Mouse (Mus musculus): ENCODE measurements around the gene Pofut2.

Gene Pofut2

DNA sequence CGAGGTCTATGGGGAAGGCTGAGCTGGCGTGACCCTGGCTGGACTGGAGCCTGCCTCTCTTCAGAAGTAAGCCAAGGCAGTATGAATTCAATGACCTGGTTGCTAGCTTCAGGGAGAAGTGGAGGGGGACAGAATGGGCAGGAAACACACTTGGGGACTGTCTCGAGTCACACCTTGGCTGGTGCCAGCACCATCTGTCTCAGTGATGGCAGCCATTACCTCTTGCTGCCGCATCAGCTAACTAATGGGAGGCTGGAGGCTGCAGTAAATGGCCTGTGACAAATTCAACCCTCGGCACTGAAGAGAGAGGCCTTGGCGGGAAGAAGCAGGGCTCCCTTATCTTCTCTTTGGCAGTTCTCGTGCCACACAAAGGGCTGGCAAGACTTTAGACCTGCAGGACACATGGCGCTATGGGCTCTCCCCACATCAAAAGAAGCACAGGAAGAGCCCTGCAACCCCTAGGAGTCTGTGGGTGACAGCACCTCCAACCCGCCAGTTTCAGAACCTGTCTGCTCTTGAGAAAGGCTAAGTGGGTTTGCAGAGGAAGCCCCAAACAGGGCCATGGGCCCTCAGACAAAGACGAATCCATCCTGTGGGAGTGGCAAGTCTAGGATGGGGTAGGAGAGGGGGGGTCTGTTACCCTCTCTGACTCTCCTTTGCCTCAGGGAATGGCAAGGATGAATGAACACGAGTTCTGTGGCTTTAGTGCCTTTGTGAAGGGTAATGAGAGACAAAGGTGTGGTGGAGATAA is 14.1 kb downstream of the Pofut2 start:
- DNase-seq: peak; percentile 89

DNA sequence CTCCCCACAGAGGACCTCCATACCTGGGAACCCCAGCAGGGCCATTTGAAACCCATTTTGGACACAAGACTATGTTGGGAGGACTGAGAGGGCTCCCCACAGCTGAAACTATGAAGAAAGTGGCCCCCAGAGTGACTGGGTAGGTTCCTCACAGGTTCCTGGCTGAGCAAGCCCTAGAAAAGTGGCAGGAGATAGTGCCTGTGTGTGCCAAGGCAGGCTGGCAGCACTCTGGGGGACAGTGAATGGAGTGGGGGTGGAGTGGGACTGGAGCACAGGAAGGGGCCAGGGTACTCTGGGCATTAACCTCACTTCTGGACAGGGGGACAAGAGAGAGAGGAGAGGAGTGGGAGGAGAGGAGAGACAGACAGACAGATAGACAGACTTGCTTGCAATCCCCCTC is 14.8 kb downstream of the Pofut2 start:
- DNase-seq: peak; percentile 43 to 46

DNA sequence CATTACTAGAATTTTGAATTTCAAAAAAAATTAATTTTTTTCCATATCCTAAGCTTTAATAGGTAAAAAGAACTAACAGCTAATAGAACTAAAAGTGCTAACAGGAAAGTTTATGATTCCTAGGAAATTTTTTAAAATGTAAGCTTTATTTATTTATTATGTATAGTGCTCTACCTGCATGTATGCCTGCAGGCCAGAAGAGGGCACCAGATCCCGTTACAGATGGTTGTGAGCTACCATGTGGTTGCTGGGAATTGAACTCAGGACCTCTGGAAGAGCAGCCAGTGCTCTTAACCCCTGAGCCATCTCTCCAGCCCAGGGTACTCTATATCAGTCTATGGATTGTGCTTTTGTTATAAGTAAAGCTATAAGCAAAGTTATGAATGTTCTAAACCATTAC is 23.1 kb downstream of the Pofut2 start:
- peak in 1 of 2 experiments; percentile 12 for DNase-seq

DNA sequence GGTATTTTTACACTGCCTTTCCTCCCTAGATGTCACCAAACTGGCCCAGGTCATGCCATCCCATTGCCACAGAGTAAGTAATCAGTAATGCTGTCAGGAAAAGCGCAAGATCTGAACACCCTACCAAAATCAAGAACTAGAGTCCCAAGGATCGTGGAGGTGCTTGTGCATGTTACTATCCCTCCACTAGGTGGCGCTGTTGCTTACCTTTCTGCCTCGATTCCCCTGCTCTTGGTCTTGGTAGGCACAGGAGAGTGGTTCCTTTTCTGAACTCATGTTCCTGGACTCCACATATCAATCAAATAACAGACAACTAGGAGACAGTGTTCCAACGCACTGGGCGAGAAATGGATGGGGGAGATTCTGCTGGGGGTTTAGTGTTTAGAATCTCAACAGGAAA is 23.8 kb downstream of the Pofut2 start:
- peak; percentile 85 to 88 for DNase-seq

DNA sequence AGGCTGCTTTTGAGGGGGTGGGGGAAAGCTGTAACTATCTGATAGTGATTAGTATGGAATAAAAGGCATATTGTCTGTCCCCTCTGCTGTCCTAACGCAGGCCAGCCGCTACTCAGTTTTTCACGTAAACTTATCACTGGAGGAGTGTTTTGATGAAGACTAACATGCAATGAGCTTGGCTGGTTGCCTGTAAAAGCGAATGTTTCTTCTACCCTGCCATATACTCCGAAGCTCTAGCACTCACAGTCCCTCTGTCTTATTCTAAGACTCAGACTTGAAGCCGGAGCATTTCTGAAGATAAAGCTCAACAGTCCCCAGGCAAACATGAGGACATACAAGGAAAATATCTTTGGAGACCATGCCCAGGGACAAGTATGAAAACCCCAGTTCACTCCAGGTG is 25.8 kb downstream of the Pofut2 start:
- DNase-seq: no peak

DNA sequence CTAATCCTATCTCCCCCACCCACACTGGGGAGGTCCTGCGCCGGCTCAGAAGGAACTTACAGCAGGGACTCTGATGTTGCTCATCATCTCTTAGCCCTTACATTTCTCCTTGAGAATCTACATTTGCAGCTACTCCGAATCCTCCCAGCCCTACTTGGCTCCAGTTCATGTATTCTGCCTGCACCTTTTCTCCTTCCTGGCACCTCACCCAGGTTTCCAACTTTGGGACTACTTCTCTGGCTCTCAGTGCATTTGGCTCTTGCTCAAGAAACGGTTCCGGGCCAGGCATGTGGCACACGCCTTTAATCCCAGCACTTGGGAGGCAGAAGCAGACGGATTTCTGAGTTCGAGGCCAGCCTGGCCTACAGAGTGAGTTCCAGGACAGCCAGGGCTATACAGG is 28.6 kb downstream of the Pofut2 start:
- DNase-seq: peak in 1 of 2 experiments; percentile 49

DNA sequence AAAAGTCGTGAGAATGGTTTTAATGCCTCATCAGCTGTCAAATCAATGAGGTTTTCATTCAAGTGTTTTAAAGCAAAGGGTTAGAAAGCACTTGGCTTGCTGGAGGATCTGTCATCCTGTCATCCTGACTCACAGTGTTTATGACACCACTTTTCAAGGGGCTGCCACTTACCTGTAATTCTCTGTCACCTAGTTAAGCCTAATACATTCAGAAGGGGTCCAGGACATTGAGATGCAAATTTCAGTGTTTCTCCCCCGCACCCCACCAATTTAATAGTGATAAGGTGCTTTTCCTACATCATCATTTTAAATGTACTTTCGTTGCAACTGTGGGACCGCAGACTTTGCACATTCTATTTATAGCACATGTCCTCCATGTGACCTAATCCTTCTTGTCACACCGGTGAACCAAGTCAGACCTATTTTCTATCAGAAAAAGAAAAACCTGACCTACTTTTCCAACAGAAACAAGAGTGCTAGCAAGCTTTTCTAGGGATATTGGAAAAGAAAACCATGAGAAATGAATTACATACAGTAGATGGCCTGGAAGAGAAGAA is 29.7 kb downstream of the Pofut2 start:
- no peak for DNase-seq

DNA sequence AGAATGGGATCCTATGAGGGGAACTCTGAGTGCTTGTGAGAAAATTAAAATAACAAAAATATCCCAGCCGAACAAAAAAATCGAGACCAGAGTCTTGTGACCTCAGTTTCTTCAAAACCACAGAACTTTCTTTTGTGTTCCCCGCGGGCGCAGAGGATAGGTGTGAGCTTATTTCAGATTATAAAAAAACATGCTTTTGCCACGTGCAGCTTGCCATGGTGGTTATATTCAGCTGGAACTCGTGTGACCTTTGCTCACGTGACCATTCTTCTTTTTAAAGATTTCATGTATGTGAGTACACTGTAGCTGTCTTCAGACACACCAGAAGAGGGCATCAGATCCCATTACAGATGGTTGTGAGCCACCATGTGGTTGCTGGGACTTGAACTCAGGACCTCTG is 30.5 kb downstream of the Pofut2 start:
- DNase-seq: no peak

DNA sequence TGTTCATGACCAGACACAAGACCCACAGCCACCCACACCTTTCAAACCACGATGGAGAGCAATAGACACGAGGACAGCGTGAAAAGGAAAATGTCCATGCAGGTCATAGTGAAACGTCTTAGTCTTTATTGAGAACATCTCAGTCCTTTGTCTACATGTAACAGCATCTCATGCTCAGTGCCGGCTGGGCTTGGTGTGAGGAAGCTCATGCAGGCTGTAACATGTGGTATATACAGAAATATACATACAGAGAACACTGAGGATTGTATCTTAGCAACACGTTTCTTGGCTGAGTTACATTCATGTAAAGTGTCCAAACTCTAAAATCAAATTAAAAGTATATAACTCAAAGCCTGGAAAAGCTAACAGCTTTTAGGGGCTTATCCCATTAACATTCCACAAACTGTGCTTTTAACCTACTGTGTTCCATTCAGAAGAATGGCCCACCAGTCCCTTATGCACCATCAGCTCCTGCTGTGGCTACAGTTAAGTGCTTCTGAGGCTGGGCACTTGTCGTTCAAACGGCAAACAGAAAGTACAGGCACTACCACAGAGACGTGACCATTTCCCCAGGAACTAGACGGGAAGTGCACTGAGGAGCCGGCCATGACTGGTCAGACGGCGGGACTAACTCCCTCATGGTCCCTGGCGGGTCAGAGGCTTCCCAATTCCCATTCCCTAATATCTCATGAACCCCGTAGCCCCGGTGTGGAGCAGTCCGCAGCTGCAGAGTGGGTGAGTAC is 31.8 kb downstream of the Pofut2 start:
- DNase-seq: peak in 1 of 2 experiments; percentile 5

DNA sequence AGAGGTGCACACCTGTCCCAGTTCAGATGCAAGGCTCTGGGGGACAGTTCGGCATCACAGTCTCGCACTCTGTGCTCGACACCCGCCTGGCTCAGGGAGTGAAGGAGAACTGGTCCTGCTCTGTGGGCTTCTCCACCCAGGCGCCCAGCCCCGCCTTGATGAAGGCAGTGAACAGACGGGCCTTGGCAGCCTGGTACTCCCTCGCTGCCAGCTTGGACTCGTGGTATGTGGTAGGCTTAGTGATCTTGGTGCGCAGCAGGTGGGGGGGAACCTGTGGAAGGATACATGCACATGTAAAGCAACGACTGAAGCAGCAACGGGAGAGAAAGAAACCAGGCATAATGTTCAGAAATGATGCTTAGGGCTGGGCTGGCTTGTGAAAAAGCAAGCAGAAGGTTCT is 35.7 kb downstream of the Pofut2 start:
- peak; percentile 89 to 92 for DNase-seq

DNA sequence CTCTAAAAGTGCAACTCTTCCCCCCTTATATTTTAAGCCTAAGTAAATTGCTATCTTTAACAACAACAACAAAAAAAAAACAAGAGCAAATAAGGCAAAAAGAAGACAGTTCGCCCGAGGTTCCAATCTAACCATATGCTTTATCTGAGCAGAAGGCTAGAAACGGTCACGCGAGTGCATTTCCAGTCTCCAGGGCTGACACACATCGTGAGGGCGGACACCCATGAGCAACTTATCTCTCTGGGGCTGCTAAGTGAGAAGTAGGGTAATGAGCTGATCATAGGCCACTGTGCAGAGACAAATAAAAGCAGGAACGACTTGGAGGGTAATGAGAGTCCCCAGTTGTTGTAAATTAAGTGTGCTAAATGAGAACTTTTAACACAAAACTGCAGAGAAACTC is 39.6 kb downstream of the Pofut2 start:
- peak in 1 of 2 experiments; percentile 3 for DNase-seq

DNA sequence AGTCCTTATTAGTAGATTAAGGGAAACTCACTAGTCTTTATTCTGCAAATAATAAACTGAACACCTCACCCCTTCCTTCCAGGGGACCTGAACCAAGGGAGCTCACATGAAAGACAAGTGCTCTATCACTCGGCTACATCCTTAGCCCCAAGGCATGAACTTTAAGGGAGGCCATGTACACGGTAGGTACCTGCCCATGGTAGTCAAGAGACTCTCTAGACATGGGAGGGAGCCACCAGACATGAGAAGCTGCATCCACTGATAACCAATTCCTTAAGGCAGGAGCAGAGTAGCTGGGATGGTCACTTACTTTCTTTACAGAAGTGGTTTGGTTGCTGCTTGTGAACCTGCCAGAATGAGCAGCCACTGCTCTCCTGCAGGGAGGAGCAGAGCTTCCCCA is 40.2 kb downstream of the Pofut2 start:
- no peak for DNase-seq

DNA sequence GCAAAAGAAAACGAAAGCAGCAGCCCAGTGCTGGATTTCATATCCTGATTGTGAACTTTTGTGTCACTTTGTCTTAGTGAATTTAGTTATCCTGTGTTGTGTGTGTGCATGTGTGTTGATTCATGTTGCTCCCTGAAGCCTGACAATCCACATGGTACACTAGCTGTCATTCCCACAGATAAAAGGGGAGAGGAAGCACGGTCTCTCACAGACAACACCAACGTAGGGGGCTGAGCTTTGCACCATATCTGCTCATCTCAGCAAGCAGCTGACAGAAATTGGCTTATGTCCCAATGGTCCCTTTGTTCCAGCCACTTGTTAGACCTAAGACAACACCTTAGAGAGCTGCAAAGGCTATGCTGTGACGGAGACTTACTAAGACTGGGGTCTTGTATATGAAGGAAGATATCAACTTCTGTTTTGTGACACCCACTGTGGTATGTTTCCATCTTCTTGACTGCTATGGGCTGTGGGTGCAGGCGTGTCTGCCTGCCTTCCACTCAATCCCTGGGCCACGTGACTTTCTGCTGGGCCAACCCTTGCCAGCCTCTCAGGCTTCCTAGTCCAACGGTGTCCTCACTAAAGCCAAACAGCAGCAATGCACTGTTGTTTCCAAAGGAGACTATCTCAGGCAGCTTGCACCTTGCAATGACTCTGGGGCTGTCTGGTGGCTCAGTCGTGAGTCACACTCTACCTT is 41.4 kb downstream of the Pofut2 start:
- no peak for DNase-seq

DNA sequence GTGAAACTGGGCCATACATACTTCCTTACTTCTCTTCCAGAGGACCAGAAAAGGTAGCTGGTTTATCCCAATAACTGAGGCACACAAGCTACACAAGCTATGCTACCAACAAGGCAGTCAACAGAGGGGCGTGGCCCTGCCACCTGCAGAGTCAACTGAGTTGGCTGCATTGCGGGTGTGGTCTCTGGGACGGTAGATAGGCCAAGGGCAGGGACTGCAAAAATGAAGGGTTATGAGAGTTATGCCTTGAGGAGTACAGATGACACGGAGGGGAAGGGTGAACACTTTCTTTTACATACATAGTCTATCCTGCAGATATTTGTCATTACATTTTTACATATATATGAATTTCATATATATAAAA is 41.9 kb downstream of the Pofut2 start:
- DNase-seq: no peak

DNA sequence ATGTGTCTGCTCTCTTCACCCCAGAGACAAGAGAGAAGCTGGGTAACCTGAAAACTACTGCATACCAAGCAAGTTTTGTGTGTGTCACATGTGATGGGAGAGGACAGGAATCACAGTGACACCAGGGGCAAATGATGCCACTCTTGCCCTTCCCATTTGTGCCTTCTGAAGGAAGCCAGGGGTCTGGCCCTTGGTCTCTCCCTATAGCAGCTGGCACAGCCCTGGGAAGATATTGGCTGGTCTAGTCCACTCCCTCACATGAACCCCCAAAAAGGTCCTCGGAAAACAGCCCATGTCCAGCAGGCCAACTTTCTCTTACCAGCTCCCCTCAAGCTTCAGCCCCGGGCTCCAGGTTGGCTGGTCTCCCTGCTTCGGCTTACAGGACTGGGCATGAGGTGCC is 45.3 kb downstream of the Pofut2 start:
- no peak for DNase-seq

DNA sequence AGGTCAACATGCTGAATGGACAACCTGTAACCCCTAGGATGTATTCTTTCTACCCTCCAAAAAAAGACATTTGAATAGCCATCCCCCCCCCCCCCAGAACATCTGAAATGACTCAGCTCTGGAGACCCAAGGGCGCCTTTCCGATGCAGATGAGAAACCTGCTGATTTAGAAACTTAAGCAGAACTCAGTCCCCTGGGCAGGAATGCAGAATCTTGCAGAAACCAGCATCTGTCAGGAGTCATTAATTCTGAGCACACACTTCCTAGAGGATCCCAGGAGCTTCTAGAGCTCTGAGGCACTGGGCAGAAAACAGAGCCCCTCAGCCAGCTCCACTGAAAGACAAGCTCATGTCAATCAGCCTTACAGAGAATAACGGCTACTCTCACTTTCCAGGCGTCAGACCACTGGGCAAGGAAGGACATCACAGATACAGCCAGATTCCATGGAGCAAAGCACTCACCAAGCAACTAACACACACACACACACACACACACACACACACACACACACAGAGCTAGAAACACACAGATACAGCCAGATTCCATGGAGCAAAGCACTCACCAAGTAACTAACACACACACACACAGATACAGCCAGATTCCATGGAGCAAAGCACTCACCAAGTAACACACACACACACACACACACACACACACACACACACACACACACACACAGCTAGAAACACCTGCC is 46.0 kb downstream of the Pofut2 start:
- no peak for DNase-seq

DNA sequence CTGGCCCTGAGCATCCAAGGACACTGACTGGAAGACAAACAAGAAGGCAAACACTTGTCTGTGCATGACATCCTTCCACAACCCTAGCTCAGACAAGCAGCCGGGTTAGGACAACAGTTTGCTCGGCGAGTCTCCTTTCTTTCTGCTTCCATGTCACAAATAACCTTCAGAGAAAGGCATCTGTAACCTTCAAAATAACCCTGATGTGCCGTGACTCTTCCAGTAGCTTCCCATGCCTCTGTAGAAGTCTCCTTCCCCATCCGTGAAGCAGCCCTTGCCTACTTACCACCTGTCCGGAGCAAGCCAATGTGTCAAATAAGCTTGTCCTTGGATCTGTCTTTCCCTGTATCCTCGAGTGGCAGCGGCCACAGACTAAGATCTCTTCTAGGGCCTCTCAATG is 46.7 kb downstream of the Pofut2 start:
- no peak for DNase-seq

DNA sequence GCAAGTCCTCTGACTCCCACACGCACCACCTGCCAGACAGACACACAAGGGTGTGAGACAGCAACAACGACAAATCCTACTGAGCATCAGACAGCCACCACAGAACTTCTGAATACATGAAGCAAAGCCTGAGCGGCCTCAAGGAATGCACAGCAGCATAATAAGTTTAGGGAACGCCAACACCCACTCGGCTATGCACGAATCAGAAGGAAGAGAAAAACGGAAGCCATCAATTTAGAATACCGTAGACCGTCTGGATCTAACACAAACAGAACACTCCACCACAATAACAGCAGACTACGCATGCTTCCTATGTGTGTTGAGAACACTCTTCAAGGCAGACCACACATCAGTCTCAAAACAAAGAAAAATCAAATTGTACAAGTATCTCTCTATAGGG is 50.0 kb downstream of the Pofut2 start:
- DNase-seq: no peak

DNA sequence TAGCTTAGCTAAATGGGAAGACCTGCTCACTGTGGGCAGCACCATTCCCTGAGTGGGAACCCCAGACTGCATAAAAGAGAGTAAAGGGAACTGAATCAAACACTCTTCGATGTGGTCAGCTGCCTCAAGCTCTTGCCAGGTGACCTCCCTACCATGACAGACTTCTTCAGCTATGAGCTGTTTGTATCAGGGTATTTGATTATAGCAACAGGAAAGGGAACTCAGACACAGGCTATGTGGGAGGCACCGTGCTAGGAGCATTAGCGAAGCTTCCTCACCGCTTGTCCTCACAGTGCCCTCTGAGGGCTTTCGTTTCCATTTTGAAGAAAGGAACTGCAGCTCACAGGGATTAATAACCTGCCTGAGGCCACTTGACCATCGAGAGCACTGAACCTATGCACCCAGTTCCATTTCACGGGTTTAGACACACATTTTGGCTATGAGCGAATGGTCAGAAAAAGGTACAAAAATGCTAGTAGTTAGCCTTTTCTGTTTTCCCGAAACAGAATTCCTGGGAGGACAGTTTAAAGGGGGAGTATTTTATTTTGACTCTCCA is 55.8 kb downstream of the Pofut2 start:
- DNase-seq: no peak

DNA sequence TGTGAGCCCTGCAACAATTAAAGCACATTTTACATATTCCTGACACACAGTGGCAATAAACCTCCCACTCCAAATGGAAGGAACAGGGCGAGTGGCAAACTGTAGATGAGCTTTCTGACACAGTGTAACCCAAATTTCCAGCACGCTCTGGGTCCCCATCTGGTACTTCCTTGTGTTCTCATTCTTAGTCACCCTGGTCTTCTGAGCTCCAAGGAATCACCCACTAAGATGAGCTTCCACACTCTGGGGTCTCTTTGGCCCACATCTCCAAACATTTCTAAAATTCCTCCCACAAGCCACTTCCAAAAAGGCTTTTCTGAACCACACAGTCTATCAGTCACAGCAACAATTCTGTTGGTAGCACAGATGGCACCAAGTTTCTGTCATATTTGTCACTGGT is 56.7 kb downstream of the Pofut2 start:
- no peak for DNase-seq

All from cerebellum, postnatal 25 days (tissue).